ENCODE assay signal across 9 mouse cellular contexts in genomic region chr4:13240645-13241044, GRCm38 (mm10).
DNase-seq lines count a peak whose midpoint lies in the region; ATAC-seq lines count a peak whose summit lies in the region.
"Had no signal": no experiment of that assay in that cellular context is flagged by ENCODE, and none has a peak within 500 bp of the region (broad histone marks: within the 10 kb centered on the region; RNA-seq: fewer than 3 reads in every experiment).

No protein-coding gene starts in this region.

- peaks cover 11% of the 10 kb centered on the region for H3K4me1 ChIP-seq in kidney, embryonic 16.5 days (ENCODE audit: insufficient read depth, low read length)
- H3K4me1 ChIP-seq in neural tube, embryonic 14.5 days (ENCODE audit: control insufficient read depth, insufficient read depth, low read length): no peaks in the 10 kb centered on the region
- H3K4me1 ChIP-seq: liver, embryonic 13.5 days had no signal

- DNase-seq in retina, postnatal 1 day: peak; percentile 19
- no peak for DNase-seq in retina, embryonic 14.5 days (ENCODE audit: low spot score)
- DNase-seq in heart, adult 8-10 months (ENCODE audit: low spot score): peak; percentile 31
- DNase-seq in thymus, postnatal 10 days (ENCODE audit: low spot score in 2 of 2): no peak
- no peak for DNase-seq in thymus, postnatal 14 days
- DNase-seq: liver, embryonic 13.5 days had no signal

- H3K9ac ChIP-seq in kidney, embryonic 16.5 days (replicated peaks; ENCODE audit: low read length): no peak overlapping the region
- H3K9ac ChIP-seq in neural tube, embryonic 14.5 days (replicated peaks; ENCODE audit: low read depth, low read length): no peak overlapping the region
- H3K9ac ChIP-seq: liver, embryonic 13.5 days had no signal

- H3K9me3 ChIP-seq in kidney, embryonic 16.5 days (ENCODE audit: low read length): no peaks in the 10 kb centered on the region
- H3K9me3 ChIP-seq in neural tube, embryonic 14.5 days (ENCODE audit: control insufficient read depth, low read length): no peaks in the 10 kb centered on the region
- H3K9me3 ChIP-seq: liver, embryonic 13.5 days had no signal

- no peaks in the 10 kb centered on the region for H3K27me3 ChIP-seq in kidney, embryonic 16.5 days (ENCODE audit: insufficient read depth, low read length)
- no peaks in the 10 kb centered on the region for H3K27me3 ChIP-seq in neural tube, embryonic 14.5 days (ENCODE audit: control insufficient read depth, insufficient read depth, low read length)
- H3K27me3 ChIP-seq: liver, embryonic 13.5 days had no signal

- 49% methylated on average over 9 of the region's 9 CpGs for WGBS in kidney, embryonic 16.5 days
- 37% methylated on average over 9 of the region's 9 CpGs for WGBS in neural tube, embryonic 14.5 days

- no peaks in the 10 kb centered on the region for H3K36me3 ChIP-seq in kidney, embryonic 16.5 days (ENCODE audit: insufficient read depth, low read length)
- no peaks in the 10 kb centered on the region for H3K36me3 ChIP-seq in neural tube, embryonic 14.5 days (ENCODE audit: control insufficient read depth, insufficient read depth, low read length)
- H3K36me3 ChIP-seq: liver, embryonic 13.5 days had no signal

- ATAC-seq in kidney, embryonic 16.5 days (ENCODE audit: low FRiP score, low TSS enrichment): peak; percentile 58; the same call in 1 of the 2 replicates
- ATAC-seq in neural tube, embryonic 14.5 days (ENCODE audit: low read depth): peak; percentile 38; the same call in 1 of the 2 replicates
- ATAC-seq in CD4-positive, CD25-positive, alpha-beta regulatory T cell, adult 4 months: no peak

- H3K27ac ChIP-seq in kidney, embryonic 16.5 days (ENCODE audit: low read length): peak overlapping the region; percentile 84
- no peak overlapping the region for H3K27ac ChIP-seq in neural tube, embryonic 14.5 days (ENCODE audit: low read depth, low read length)
- H3K27ac ChIP-seq: liver, embryonic 13.5 days had no signal

- H3K4me3 ChIP-seq in kidney, embryonic 16.5 days (ENCODE audit: low read length): peak overlapping the region; percentile 20
- H3K4me3 ChIP-seq in neural tube, embryonic 14.5 days (ENCODE audit: low read depth, low read length): no peak overlapping the region
- H3K4me3 ChIP-seq: liver, embryonic 13.5 days had no signal

- peak overlapping the region; percentile 43 for H3K4me2 ChIP-seq in kidney, embryonic 16.5 days (replicated peaks; ENCODE audit: low read depth, low read length)
- peak overlapping the region; percentile 12; the same call in 1 of the 2 replicates for H3K4me2 ChIP-seq in neural tube, embryonic 14.5 days (ENCODE audit: low read depth, low read length)
- H3K4me2 ChIP-seq: liver, embryonic 13.5 days had no signal

Comparison
In these comparisons a context has a peak if more than half of its experiments do, and no peak if none do; other contexts are left out.
1. DNase-seq: peak in retina, postnatal 1 day (single experiment) and heart, adult 8-10 months (single experiment); none in retina, embryonic 14.5 days (single experiment), thymus, postnatal 10 days (0 of 2) and thymus, postnatal 14 days (single experiment).